Mouse (Mus musculus): Measurements from ENCODE around the gene Noc4l. TPM values are rescaled to one million over a fixed set of nuclear protein-coding genes. Genes with fewer than 3 reads are reported as not detected.
A peak's percentile ranks its signal among the peaks of the same experiment; 100 is the strongest.

Gene Noc4l
- polyA plus RNA-seq, 1 experiment from 2014 or later, result 55.9 TPM

GRCm38 (mm10) chr5:110635951-110636707, 17.1 kb downstream of the Noc4l start:
- Histone ChIP-seq H3K4me2 (replicated peaks) (no peak overlapping the region), H3K36me3 (no peaks in the 10 kb centered on the region), H3K4me1 (no peaks in the 10 kb centered on the region), H3K27ac (replicated peaks) (no peak overlapping the region), H3K9ac (replicated peaks) (no peak overlapping the region), H3K4me3 (no peak overlapping the region), H3K9me3 (no peaks in the 10 kb centered on the region), H3K27me3 (peaks cover 7% of the 10 kb centered on the region; the same call in 1 of the 2 replicates)
- WGBS, result 34% methylated on average over 6 of the region's 6 CpGs
- ATAC-seq (ENCODE audit: low FRiP score, low read depth), result no peak

GRCm38 (mm10) chr5:110629525-110630120, 23.6 kb downstream of the Noc4l start:
- peaks cover 4% of the 10 kb centered on the region; the same call in 1 of the 2 replicates for H3K27me3 ChIP-seq
- no peak overlapping the region for H3K9ac ChIP-seq (replicated peaks)
- peaks cover 4% of the 10 kb centered on the region; the same call in 1 of the 2 replicates for H3K4me1 ChIP-seq
- H3K4me2 ChIP-seq (replicated peaks), result no peak overlapping the region
- no peak overlapping the region for H3K27ac ChIP-seq (replicated peaks)
- H3K4me3 ChIP-seq, result no peak overlapping the region
- ATAC-seq (ENCODE audit: low FRiP score, low read depth), result no peak
- no peaks in the 10 kb centered on the region for H3K9me3 ChIP-seq
- WGBS, result 74% methylated on average over 2 of the region's 2 CpGs
- no peaks in the 10 kb centered on the region for H3K36me3 ChIP-seq

- no peak overlapping the region for H3K4me3 ChIP-seq
- H3K4me1 ChIP-seq, result peaks cover 4% of the 10 kb centered on the region; the same call in 1 of the 2 replicates
- no peaks in the 10 kb centered on the region for H3K36me3 ChIP-seq
- peaks cover 4% of the 10 kb centered on the region; the same call in 1 of the 2 replicates for H3K27me3 ChIP-seq
- no peak for ATAC-seq (ENCODE audit: low FRiP score, low read depth)
- H3K9me3 ChIP-seq, result no peaks in the 10 kb centered on the region
- no peak overlapping the region for H3K9ac ChIP-seq (replicated peaks)
- H3K27ac ChIP-seq (replicated peaks), result no peak overlapping the region
- 0 out of 2 replicates have a peak overlapping the region, but pooled peaks have one; percentile 11 for H3K4me2 ChIP-seq (replicated peaks)
- WGBS, result 23% methylated on average over 19 of the region's 19 CpGs
Observed at GRCm38 (mm10) chr5:110628156-110628555, 25.1 kb downstream of the Noc4l start.

GRCm38 (mm10) chr5:110627351-110627750, 25.9 kb downstream of the Noc4l start:
- WGBS, result 77% methylated on average over 10 of the region's 10 CpGs
- ATAC-seq (ENCODE audit: low FRiP score, low read depth), result no peak
- Histone ChIP-seq H3K9me3 (no peaks in the 10 kb centered on the region), H3K9ac (replicated peaks) (no peak overlapping the region), H3K4me3 (no peak overlapping the region), H3K4me2 (replicated peaks) (no peak overlapping the region), H3K36me3 (no peaks in the 10 kb centered on the region), H3K27me3 (peaks cover 4% of the 10 kb centered on the region; the same call in 1 of the 2 replicates), H3K27ac (replicated peaks) (no peak overlapping the region), H3K4me1 (peaks cover 4% of the 10 kb centered on the region; the same call in 1 of the 2 replicates)

GRCm38 (mm10) chr5:110624319-110624718, 28.9 kb downstream of the Noc4l start:
- Histone ChIP-seq H3K36me3 (no peaks in the 10 kb centered on the region), H3K9ac (replicated peaks) (no peak overlapping the region), H3K9me3 (no peaks in the 10 kb centered on the region), H3K4me3 (no peak overlapping the region), H3K27ac (replicated peaks) (no peak overlapping the region), H3K4me1 (peaks cover 4% of the 10 kb centered on the region; the same call in 1 of the 2 replicates), H3K4me2 (replicated peaks) (no peak overlapping the region), H3K27me3 (peaks cover 4% of the 10 kb centered on the region; the same call in 1 of the 2 replicates)
- no peak for ATAC-seq (ENCODE audit: low FRiP score, low read depth)
- WGBS, result 85% methylated on average over 2 of the region's 2 CpGs

GRCm38 (mm10) chr5:110619226-110619625, 34.0 kb downstream of the Noc4l start:
- H3K9ac ChIP-seq (replicated peaks), result no peak overlapping the region
- H3K27me3 ChIP-seq, result no peaks in the 10 kb centered on the region
- no peaks in the 10 kb centered on the region for H3K4me1 ChIP-seq
- WGBS, result 90% methylated on average over 6 of the region's 6 CpGs
- no peak overlapping the region for H3K27ac ChIP-seq (replicated peaks)
- no peaks in the 10 kb centered on the region for H3K36me3 ChIP-seq
- ATAC-seq (ENCODE audit: low FRiP score, low read depth), result no peak
- H3K4me3 ChIP-seq, result no peak overlapping the region
- H3K9me3 ChIP-seq, result no peaks in the 10 kb centered on the region
- no peak overlapping the region for H3K4me2 ChIP-seq (replicated peaks)

GRCm38 (mm10) chr5:110611435-110612158, 41.6 kb downstream of the Noc4l start:
- Histone ChIP-seq H3K36me3 (no peaks in the 10 kb centered on the region), H3K9me3 (no peaks in the 10 kb centered on the region), H3K4me2 (replicated peaks) (no peak overlapping the region), H3K4me1 (peaks cover 4% of the 10 kb centered on the region; the same call in 1 of the 2 replicates), H3K9ac (replicated peaks) (no peak overlapping the region), H3K27me3 (no peaks in the 10 kb centered on the region; the same call in 1 of the 2 replicates), H3K4me3 (no peak overlapping the region), H3K27ac (replicated peaks) (no peak overlapping the region)
- WGBS, result 79% methylated on average over 5 of the region's 5 CpGs
- no peak for ATAC-seq (ENCODE audit: low FRiP score, low read depth)

- ATAC-seq (ENCODE audit: low FRiP score, low read depth), result no peak
- Histone ChIP-seq H3K4me3 (no peak overlapping the region), H3K4me1 (peaks cover 4% of the 10 kb centered on the region; the same call in 1 of the 2 replicates), H3K36me3 (no peaks in the 10 kb centered on the region), H3K4me2 (replicated peaks) (no peak overlapping the region), H3K9me3 (no peaks in the 10 kb centered on the region), H3K9ac (replicated peaks) (no peak overlapping the region), H3K27me3 (no peaks in the 10 kb centered on the region; the same call in 1 of the 2 replicates), H3K27ac (replicated peaks) (no peak overlapping the region)
- 88% methylated on average over 7 of the region's 7 CpGs for WGBS
Observed at GRCm38 (mm10) chr5:110610484-110610883, 42.7 kb downstream of the Noc4l start.

GRCm38 (mm10) chr5:110609868-110610267, 43.3 kb downstream of the Noc4l start:
- no peaks in the 10 kb centered on the region for H3K36me3 ChIP-seq

GRCm38 (mm10) chr5:110609425-110609824, 43.8 kb downstream of the Noc4l start:
- H3K4me3 ChIP-seq, result no peak overlapping the region
- H3K36me3 ChIP-seq, result no peaks in the 10 kb centered on the region
- 85% methylated on average over 3 of the region's 3 CpGs for WGBS
- H3K9me3 ChIP-seq, result no peaks in the 10 kb centered on the region
- no peaks in the 10 kb centered on the region; the same call in 1 of the 2 replicates for H3K27me3 ChIP-seq
- no peak overlapping the region for H3K4me2 ChIP-seq (replicated peaks)
- no peak overlapping the region for H3K9ac ChIP-seq (replicated peaks)
- H3K4me1 ChIP-seq, result peaks cover 4% of the 10 kb centered on the region; the same call in 1 of the 2 replicates
- no peak for ATAC-seq (ENCODE audit: low FRiP score, low read depth)
- no peak overlapping the region for H3K27ac ChIP-seq (replicated peaks)

More at GRCm38 (mm10) chr5:110609868-110610267, 43.3 kb downstream of the Noc4l start:
- Histone ChIP-seq H3K9me3 (no peaks in the 10 kb centered on the region), H3K9ac (replicated peaks) (no peak overlapping the region), H3K4me1 (peaks cover 4% of the 10 kb centered on the region; the same call in 1 of the 2 replicates), H3K4me3 (no peak overlapping the region), H3K27me3 (no peaks in the 10 kb centered on the region; the same call in 1 of the 2 replicates), H3K4me2 (replicated peaks) (no peak overlapping the region), H3K27ac (replicated peaks) (no peak overlapping the region)
- ATAC-seq (ENCODE audit: low FRiP score, low read depth), result no peak
- 87% methylated on average over 5 of the region's 5 CpGs for WGBS

GRCm38 (mm10) chr5:110608941-110609340, 44.3 kb downstream of the Noc4l start:
- Histone ChIP-seq H3K4me2 (replicated peaks) (no peak overlapping the region), H3K4me3 (no peak overlapping the region), H3K9ac (replicated peaks) (no peak overlapping the region), H3K27me3 (no peaks in the 10 kb centered on the region; the same call in 1 of the 2 replicates), H3K4me1 (peaks cover 4% of the 10 kb centered on the region; the same call in 1 of the 2 replicates), H3K9me3 (no peaks in the 10 kb centered on the region), H3K27ac (replicated peaks) (no peak overlapping the region), H3K36me3 (no peaks in the 10 kb centered on the region)
- ATAC-seq (ENCODE audit: low FRiP score, low read depth), result no peak
- WGBS, result 65% methylated on average over 8 of the region's 8 CpGs

All from midbrain, embryonic 12.5 days (tissue).